Mouse (Mus musculus) kidney, embryonic 15.5 days (tissue): ENCODE measurements at regions not wholly inside any gene's neighbourhood (a gene's known extent, or its start where the extent isn't known, plus 50 kb on each side); places are given as distances from the start of the nearest gene placed in this dataset.

Experiments used
- ATAC-seq: fragments of 200-750 bp; cut with Nextera tagmentation; replicated peaks from 2 replicates; pipeline ENCODE4 v1.8.0; 2017; ENCODE audit warnings: moderate TSS enrichment; ENCODE audit not compliant: low FRiP score
- H3K27ac ChIP-seq: fragments of 300-500 bp; sonication (generic); 2 replicates; pipeline ENCODE4 v1.5.1; 2015; ENCODE audit warnings: mild to moderate bottlenecking, inconsistent platforms
- H3K27me3 ChIP-seq: fragments of 300-500 bp; sonication (generic); 2 replicates; pipeline ENCODE4 v1.6.1; 2015; ENCODE audit warnings: inconsistent platforms
- H3K36me3 ChIP-seq: fragments of 300-500 bp; sonication (generic); 2 replicates; pipeline ENCODE4 v1.6.1; 2015; ENCODE audit warnings: inconsistent platforms
- H3K4me1 ChIP-seq: fragments of 300-500 bp; sonication (generic); 2 replicates; pipeline ENCODE4 v1.6.1; 2015; ENCODE audit warnings: inconsistent platforms
- H3K4me2 ChIP-seq: fragments of 300-500 bp; sonication (generic); 2 replicates; pipeline ENCODE4 v1.6.1; 2015; ENCODE audit warnings: moderate library complexity, mild to moderate bottlenecking, inconsistent platforms
- H3K4me3 ChIP-seq: fragments of 300-500 bp; sonication (generic); replicated peaks from 2 replicates; pipeline ENCODE4 v1.5.1; 2015; ENCODE audit warnings: mild to moderate bottlenecking, inconsistent platforms
- H3K9ac ChIP-seq: fragments of 300-500 bp; sonication (generic); 2 replicates; pipeline ENCODE4 v1.6.1; 2015; ENCODE audit warnings: mild to moderate bottlenecking, inconsistent platforms
- H3K9me3 ChIP-seq: fragments of 300-500 bp; sonication (generic); replicated peaks from 2 replicates; pipeline ENCODE4 v1.6.1; 2016; ENCODE audit warnings: inconsistent platforms
- WGBS: fragments of 180-500 bp; shearing (Covaris S2); methylation state at CpG from one replicate; pipeline ENCODE4 v1.1.7; 2015; ENCODE audit warnings: mixed read lengths; 5-methylcytosine and 5-hydroxymethylcytosine counted together

DNA sequence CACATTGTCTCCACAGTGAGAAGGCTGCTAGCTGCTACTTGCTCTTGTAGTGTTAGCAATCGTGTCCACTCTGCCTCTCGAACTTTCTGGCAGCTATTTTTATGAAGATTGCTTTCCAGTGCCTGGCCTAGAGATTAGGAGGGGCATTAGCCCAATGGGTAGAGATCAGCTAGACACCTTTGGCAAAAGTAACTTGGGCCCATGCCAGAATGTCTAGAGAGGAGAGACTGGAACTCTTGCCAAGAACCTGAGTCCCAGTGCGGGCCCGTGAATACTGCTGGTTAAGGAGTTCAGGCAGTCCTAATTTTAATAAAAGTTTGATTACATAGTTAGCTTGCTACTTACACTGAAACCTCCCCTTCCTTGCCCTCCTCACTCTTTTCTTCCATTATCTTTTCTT, 648.8 kb downstream of the Slc4a3 start:
- WGBS, result 70% methylated on average over 4 of the region's 4 CpGs
- no peak for ATAC-seq
- Histone ChIP-seq H3K9me3 (no peaks in the 10 kb centered on the region), H3K36me3 (no peaks in the 10 kb centered on the region), H3K27ac (no peak overlapping the region), H3K9ac (no peak overlapping the region), H3K4me3 (no peak overlapping the region), H3K4me1 (no peaks in the 10 kb centered on the region), H3K4me2 (no peak overlapping the region), H3K27me3 (no peaks in the 10 kb centered on the region)

- H3K27ac ChIP-seq, result no peak overlapping the region
- H3K4me2 ChIP-seq, result no peak overlapping the region
- no peak overlapping the region for H3K9ac ChIP-seq
- H3K9me3 ChIP-seq, result no peaks in the 10 kb centered on the region
- no peak for ATAC-seq
- H3K36me3 ChIP-seq, result no peaks in the 10 kb centered on the region
- no peak overlapping the region for H3K4me3 ChIP-seq
- no peaks in the 10 kb centered on the region for H3K27me3 ChIP-seq
- WGBS, result 78% methylated on average over 3 of the region's 3 CpGs
- H3K4me1 ChIP-seq, result no peaks in the 10 kb centered on the region
Measured at GRCm38 (mm10) chr1:76197651-76198050, 651.6 kb downstream of the Slc4a3 start.

- ATAC-seq, result no peak
- Histone ChIP-seq H3K9ac (no peak overlapping the region), H3K9me3 (no peaks in the 10 kb centered on the region), H3K36me3 (no peaks in the 10 kb centered on the region), H3K27ac (no peak overlapping the region), H3K4me2 (no peak overlapping the region), H3K4me1 (no peaks in the 10 kb centered on the region), H3K4me3 (no peak overlapping the region), H3K27me3 (no peaks in the 10 kb centered on the region)
- 59% methylated on average over 3 of the region's 3 CpGs for WGBS
Measured at GRCm38 (mm10) chr1:76200906-76201305, 654.8 kb downstream of the Slc4a3 start.

- Histone ChIP-seq H3K27me3 (no peaks in the 10 kb centered on the region), H3K9me3 (no peaks in the 10 kb centered on the region), H3K27ac (no peak overlapping the region), H3K9ac (no peak overlapping the region), H3K4me3 (no peak overlapping the region), H3K36me3 (no peaks in the 10 kb centered on the region), H3K4me2 (no peak overlapping the region), H3K4me1 (no peaks in the 10 kb centered on the region)
- no peak for ATAC-seq
- WGBS, result 95% methylated on average over 5 of the region's 5 CpGs
Measured at GRCm38 (mm10) chr1:76212486-76212885, 666.4 kb downstream of the Slc4a3 start.

DNA sequence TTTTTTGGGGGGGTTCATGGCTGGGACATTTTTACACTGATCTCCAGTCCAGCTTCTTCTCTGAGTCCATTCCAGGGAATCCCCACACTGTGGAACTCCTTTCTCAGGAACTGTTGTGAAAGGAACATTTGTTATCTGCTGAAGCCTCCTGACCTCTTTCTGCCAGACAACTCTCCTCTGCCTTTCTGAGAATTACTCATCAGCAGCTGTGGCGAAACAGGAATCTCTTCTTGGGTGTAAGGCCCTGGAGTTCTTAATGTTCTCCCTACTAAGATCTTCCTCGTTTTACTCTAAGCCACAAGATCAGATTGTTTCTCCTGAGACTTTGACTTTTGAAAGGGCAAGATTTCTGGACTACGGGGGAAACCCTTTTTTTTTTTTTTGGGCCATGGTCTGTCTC, 698.7 kb downstream of the Slc4a3 start:
- H3K4me2 ChIP-seq, result no peak overlapping the region
- 79% methylated on average over 3 of the region's 3 CpGs for WGBS
- ATAC-seq, result no peak

DNA sequence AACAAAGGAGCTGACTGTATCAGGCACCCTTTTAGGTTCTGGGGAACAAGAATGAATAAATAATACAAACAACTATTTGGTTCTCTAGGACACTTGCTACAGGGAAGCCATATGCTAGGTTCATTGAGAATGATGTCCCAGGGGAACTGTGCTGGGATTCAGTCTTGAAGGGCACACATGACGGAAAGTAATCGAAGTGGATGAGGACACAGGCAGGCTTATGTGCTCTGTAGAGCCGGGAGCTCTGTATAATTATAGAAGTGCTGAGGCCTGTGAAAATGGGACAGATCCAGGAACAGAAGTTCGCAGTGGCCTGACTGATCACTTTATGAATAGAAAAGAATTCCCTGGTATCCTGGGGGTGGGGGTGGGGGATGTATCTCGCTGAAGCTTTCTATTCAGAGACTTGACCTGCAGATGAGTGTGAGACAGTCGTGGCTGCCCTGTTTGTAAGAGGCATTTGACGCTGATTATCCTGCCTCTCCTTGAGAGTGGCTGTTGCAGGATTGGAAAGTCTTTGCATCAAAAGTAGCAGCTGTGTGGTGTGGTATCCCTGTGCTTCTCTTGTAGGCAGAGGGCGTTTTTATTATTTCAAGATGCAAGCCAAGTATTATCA, 700.2 kb downstream of the Slc4a3 start:
- H3K27me3 ChIP-seq, result no peaks in the 10 kb centered on the region
- H3K4me1 ChIP-seq, result peaks cover 6% of the 10 kb centered on the region
- H3K9me3 ChIP-seq, result no peaks in the 10 kb centered on the region
- no peak for ATAC-seq
- no peak overlapping the region for H3K27ac ChIP-seq
- no peak overlapping the region for H3K4me3 ChIP-seq
- no peaks in the 10 kb centered on the region for H3K36me3 ChIP-seq
- H3K4me2 ChIP-seq, result no peak overlapping the region
- no peak overlapping the region for H3K9ac ChIP-seq
- 51% methylated on average over 8 of the region's 8 CpGs for WGBS

More for the DNA sequence above, 698.7 kb downstream of the Slc4a3 start:
- Histone ChIP-seq H3K9me3 (no peaks in the 10 kb centered on the region), H3K4me3 (no peak overlapping the region), H3K9ac (no peak overlapping the region), H3K4me1 (peaks cover 6% of the 10 kb centered on the region), H3K27me3 (no peaks in the 10 kb centered on the region), H3K36me3 (no peaks in the 10 kb centered on the region), H3K27ac (no peak overlapping the region)

DNA sequence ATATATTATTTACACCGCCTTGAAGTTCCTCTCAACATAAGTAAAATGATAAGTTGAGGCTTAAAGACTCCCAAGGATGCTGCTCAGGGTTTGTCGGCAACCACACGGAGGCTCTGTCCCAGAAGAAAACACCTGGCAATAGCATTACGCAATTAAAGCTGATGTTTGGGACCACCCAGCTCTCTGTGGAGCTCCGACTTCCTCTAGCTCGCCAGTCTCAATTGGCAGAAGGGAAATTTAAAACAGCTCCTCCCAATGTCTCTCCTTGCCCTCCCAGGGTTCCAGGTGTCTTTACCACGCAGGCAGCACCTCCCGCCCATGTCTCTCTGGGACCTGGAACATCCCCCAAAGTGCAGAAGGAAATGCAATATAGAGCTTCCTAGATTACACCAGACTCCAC, 701.1 kb downstream of the Slc4a3 start:
- Histone ChIP-seq H3K9me3 (no peaks in the 10 kb centered on the region), H3K36me3 (no peaks in the 10 kb centered on the region), H3K4me3 (no peak overlapping the region), H3K4me2 (no peak overlapping the region), H3K9ac (no peak overlapping the region), H3K4me1 (peaks cover 6% of the 10 kb centered on the region), H3K27ac (no peak overlapping the region), H3K27me3 (no peaks in the 10 kb centered on the region)
- 41% methylated on average over 8 of the region's 8 CpGs for WGBS
- ATAC-seq, result no peak

GRCm38 (mm10) chr1:76258217-76258616, 712.2 kb downstream of the Slc4a3 start:
- Histone ChIP-seq H3K36me3 (no peaks in the 10 kb centered on the region), H3K9ac (no peak overlapping the region), H3K4me3 (no peak overlapping the region), H3K4me2 (no peak overlapping the region), H3K27me3 (no peaks in the 10 kb centered on the region), H3K9me3 (no peaks in the 10 kb centered on the region), H3K27ac (0 out of 2 replicates have a peak overlapping the region, but pooled peaks have one; percentile 27), H3K4me1 (peaks cover 7% of the 10 kb centered on the region)
- ATAC-seq, result peak; percentile 56; the same call in 1 of the 2 replicates
- WGBS, result 14% methylated on average over 4 of the region's 4 CpGs

- Histone ChIP-seq H3K4me2 (peak overlapping the region; percentile 39; the same call in 1 of the 2 replicates), H3K9me3 (no peaks in the 10 kb centered on the region), H3K9ac (no peak overlapping the region), H3K27me3 (no peaks in the 10 kb centered on the region), H3K4me3 (no peak overlapping the region), H3K36me3 (no peaks in the 10 kb centered on the region), H3K4me1 (peaks cover 10% of the 10 kb centered on the region), H3K27ac (peak overlapping the region; percentile 82)
- WGBS, result 10% methylated on average over 7 of the region's 7 CpGs
- ATAC-seq, result peak; percentile 83
Measured at GRCm38 (mm10) chr1:76276148-76276547, 730.1 kb downstream of the Slc4a3 start.

- H3K4me2 ChIP-seq, result no peak overlapping the region
- peak; percentile 82; the same call in 1 of the 2 replicates for ATAC-seq
- H3K4me3 ChIP-seq, result no peak overlapping the region
- H3K9ac ChIP-seq, result no peak overlapping the region
- H3K9me3 ChIP-seq, result no peaks in the 10 kb centered on the region
- H3K36me3 ChIP-seq, result no peaks in the 10 kb centered on the region
- no peaks in the 10 kb centered on the region for H3K27me3 ChIP-seq
- peaks cover 10% of the 10 kb centered on the region for H3K4me1 ChIP-seq
- peak overlapping the region; percentile 82; the same call in 1 of the 2 replicates for H3K27ac ChIP-seq
- 8% methylated on average over 3 of the region's 3 CpGs for WGBS
Measured at GRCm38 (mm10) chr1:76276624-76277023, 730.6 kb downstream of the Slc4a3 start.

DNA sequence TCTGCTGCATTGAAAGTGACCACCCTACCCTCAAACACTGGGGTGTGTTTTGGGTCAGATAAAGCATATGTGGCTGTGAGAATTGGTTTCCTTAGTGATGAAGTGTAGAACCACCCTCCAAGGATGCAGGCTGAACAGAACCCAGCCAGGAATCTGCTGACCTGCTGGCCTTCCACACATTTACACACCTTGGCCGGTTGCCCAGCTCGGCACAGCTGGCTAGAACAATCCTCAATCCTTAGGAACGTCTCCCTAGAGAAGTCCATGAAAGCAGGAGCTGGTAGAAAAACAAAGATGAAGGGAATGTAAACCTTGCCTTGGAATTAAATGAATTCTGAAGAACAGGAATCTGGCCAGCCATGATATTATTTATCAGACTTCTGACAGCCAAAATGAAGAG, 737.3 kb downstream of the Slc4a3 start:
- Histone ChIP-seq H3K27me3 (no peaks in the 10 kb centered on the region), H3K4me2 (no peak overlapping the region), H3K9ac (no peak overlapping the region), H3K4me1 (0 out of 2 replicates have a peak, but pooled peaks cover 4% of the 10 kb centered on the region), H3K27ac (no peak overlapping the region), H3K9me3 (no peaks in the 10 kb centered on the region), H3K4me3 (no peak overlapping the region), H3K36me3 (no peaks in the 10 kb centered on the region)
- ATAC-seq, result peak; percentile 43; the same call in 1 of the 2 replicates
- 19% methylated on average over 3 of the region's 3 CpGs for WGBS

DNA sequence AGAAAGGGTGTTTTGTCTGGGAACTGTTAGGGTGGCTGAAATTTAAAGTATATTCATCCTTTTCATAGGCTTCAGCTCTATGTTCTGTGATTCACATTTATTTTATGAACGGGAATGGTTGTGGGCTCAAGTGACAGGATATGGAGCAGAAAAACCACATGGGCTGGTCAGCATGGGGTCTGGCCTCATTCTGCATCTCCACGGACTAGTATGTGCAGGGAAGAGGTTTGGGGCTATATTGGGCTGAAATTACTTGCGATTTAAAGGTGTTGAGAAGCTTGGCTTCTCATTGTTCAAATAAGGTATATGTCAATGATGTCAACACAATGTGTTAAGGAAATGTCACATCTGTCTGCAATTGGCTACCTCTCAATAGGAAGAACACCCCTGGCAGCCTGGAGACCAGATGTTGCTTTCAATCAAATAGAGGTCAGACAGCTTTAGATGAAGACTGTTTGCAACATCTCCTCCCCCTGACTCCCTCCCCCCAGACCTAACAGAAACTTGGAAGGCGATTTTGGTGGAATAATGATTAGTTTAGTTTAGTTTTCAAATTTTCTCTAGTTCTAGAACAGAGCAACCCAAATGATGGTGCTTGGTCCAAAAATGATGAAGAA, 777.0 kb downstream of the Slc4a3 start:
- 68% methylated on average over 4 of the region's 4 CpGs for WGBS

More for the DNA sequence above, 777.0 kb downstream of the Slc4a3 start:
- no peaks in the 10 kb centered on the region for H3K36me3 ChIP-seq
- H3K27me3 ChIP-seq, result no peaks in the 10 kb centered on the region
- no peaks in the 10 kb centered on the region for H3K4me1 ChIP-seq
- H3K9ac ChIP-seq, result no peak overlapping the region
- H3K27ac ChIP-seq, result no peak overlapping the region
- ATAC-seq, result no peak
- H3K9me3 ChIP-seq, result no peaks in the 10 kb centered on the region
- no peak overlapping the region for H3K4me3 ChIP-seq
- H3K4me2 ChIP-seq, result no peak overlapping the region
